Mouse (Mus musculus): ENCODE measurements around the gene Tle3. TPM values are rescaled to one million over a fixed set of nuclear protein-coding genes. Genes with fewer than 3 reads are reported as not detected.

The Tle3 gene
- polyA plus RNA-seq, 1 experiment from 2014 or later, result 6.4 TPM

DNA sequence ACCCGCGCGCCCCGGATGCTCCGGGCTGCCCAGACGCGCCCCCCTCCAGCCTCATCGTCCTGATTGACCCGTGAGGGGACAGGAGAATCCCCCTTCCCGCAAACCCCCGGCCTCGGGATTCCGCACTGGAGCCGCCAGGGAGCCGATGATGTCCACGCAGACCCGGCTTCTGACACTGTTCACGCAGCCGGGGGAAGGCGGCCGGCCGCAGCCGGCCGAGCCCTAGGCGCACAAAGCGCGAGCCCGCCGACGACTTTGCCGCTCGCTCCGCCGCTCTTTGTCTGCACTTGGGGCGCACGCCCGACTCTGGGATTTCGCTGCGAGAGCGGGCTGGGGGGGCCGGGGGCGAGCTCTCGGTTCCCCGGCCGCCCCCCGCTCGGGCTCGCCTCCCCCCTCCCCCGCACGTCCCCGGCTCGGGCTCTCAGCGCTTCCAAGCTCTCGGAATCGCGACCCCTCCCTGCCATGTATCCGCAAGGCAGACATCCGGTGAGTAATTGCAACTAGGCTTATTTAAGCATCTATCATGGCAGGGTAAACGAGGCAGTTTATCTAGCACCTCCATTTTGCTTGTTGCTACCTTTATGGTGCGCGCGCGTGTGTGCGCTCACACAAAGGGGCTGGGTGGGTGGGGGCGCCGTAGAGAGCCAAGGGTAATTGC lies 939 bp downstream of the Tle3 start:
- under 1% methylated on average over 64 of the region's 66 CpGs for WGBS
- ATAC-seq (ENCODE audit: insufficient number of reproducible peaks, insufficient read depth, low FRiP score, low read depth), result no peak
- peak overlapping the region; percentile 96 for H3K4me2 ChIP-seq (ENCODE audit: low read length)
- peak overlapping the region; percentile 60 to 74 for H3K4me3 ChIP-seq (ENCODE audit: control insufficient read depth in 1 of 2, insufficient read depth in 1 of 2, low read depth in 1 of 2, low read length in 2 of 2)
- no peaks in the 10 kb centered on the region for H3K9me3 ChIP-seq (ENCODE audit: control insufficient read depth, low read length)
- peak overlapping the region; percentile 86 for H3K9ac ChIP-seq (ENCODE audit: low read length)
- H3K36me3 ChIP-seq (ENCODE audit: control insufficient read depth, insufficient read depth, low read length), result peaks cover 16% of the 10 kb centered on the region
- peaks cover 43% of the 10 kb centered on the region for H3K27me3 ChIP-seq (ENCODE audit: control insufficient read depth, insufficient read depth, low read length)
- H3K27ac ChIP-seq (replicated peaks in 1 of 2; ENCODE audit: control insufficient read depth in 1 of 2, insufficient read depth in 1 of 2, low read depth in 2 of 2, low read length in 2 of 2), result peak overlapping the region; percentile 67 to 69; a peak in 3 of 4 replicates
- H3K4me1 ChIP-seq (ENCODE audit: control insufficient read depth in 2 of 2, insufficient read depth in 2 of 2, low read length in 2 of 2), result peaks cover 29 to 74% of the 10 kb centered on the region in 2 experiments

DNA sequence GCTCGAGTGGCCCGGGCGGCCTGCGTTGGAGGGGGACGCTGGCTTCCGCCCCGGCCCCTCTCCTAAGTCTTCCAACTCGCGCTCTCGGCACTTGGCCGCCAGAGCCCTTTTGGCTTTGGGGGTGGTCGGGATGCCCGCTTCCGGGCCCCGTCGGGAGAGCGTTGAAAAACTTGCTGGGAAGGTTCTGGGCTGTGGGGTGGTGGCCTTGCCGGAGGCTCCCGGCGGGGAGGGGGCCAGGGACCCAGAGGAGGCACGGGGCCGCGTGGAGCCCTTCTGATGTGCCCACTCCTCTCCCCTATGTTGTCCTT lies 1.4 kb downstream of the Tle3 start:
- Histone ChIP-seq H3K36me3 (ENCODE audit: control insufficient read depth, insufficient read depth, low read length) (peaks cover 16% of the 10 kb centered on the region), H3K4me3 (ENCODE audit: control insufficient read depth in 1 of 2, insufficient read depth in 1 of 2, low read depth in 1 of 2, low read length in 2 of 2) (peak overlapping the region; percentile 60 to 74), H3K4me1 (ENCODE audit: control insufficient read depth in 2 of 2, insufficient read depth in 2 of 2, low read length in 2 of 2) (peaks cover 29 to 76% of the 10 kb centered on the region in 2 experiments), H3K9ac (ENCODE audit: low read length) (peak overlapping the region; percentile 86), H3K27ac (replicated peaks in 1 of 2; ENCODE audit: control insufficient read depth in 1 of 2, insufficient read depth in 1 of 2, low read depth in 2 of 2, low read length in 2 of 2) (peak overlapping the region in 1 of 2 experiments; percentile 67; a peak in 2 of 4 replicates), H3K9me3 (ENCODE audit: control insufficient read depth, low read length) (no peaks in the 10 kb centered on the region), H3K4me2 (ENCODE audit: low read length) (peak overlapping the region; percentile 96), H3K27me3 (ENCODE audit: control insufficient read depth, insufficient read depth, low read length) (peaks cover 46% of the 10 kb centered on the region)
- ATAC-seq (ENCODE audit: insufficient number of reproducible peaks, insufficient read depth, low FRiP score, low read depth), result no peak
- WGBS, result 1% methylated on average over 23 of the region's 23 CpGs

DNA sequence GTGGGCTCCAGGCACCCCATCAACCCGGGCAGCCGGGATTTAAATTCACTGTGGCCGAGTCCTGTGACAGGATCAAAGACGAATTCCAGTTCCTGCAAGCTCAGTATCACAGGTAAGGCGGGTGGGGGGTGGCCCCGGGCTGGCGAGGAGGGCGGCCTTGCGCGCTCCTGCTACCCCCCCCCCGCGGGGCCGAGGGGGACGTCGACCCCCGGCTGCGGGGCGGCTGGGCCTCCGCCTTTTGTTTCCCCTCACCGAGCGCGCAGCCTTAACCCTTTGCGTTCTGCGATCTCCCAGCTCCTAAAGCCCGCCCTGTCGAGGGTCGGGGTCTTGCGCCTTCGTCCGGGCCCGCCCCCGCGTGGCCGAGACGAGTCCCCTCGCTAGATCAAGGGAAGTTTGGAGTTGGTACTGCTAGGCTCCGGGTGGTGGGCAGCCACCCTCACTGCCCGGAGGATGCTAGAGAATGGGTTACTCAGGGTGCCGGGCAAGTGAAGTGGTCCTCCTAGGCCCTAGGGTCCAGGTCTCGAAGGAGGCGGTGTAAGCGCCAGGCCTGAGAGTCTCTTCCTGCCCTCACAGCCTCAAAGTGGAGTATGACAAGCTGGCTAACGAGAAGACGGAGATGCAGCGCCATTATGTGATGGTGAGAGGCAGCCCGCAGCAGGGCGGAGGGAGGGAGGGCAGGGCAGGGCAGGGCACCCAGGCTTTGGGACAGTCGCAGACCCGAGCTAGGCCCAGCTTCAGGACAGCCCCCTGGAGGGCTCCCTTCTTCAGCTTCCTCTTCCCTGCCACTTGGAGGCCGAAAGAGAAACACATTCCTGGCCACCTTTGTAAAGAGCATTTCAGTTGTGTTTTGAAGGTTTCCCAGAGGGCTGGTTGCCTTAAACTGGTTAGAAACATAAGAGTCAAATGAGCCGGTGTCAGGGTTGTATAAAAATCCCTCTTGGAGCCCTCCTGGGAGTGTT lies 2.1 kb downstream of the Tle3 start:
- 2% methylated on average over 46 of the region's 51 CpGs for WGBS
- peak overlapping the region; percentile 86 for H3K9ac ChIP-seq (ENCODE audit: low read length)
- peaks cover 52% of the 10 kb centered on the region for H3K27me3 ChIP-seq (ENCODE audit: control insufficient read depth, insufficient read depth, low read length)
- no peak for ATAC-seq (ENCODE audit: insufficient number of reproducible peaks, insufficient read depth, low FRiP score, low read depth)
- H3K9me3 ChIP-seq (ENCODE audit: control insufficient read depth, low read length), result no peaks in the 10 kb centered on the region
- peak overlapping the region; percentile 60 to 74 for H3K4me3 ChIP-seq (ENCODE audit: control insufficient read depth in 1 of 2, insufficient read depth in 1 of 2, low read depth in 1 of 2, low read length in 2 of 2)
- peak overlapping the region in 1 of 2 experiments; percentile 67; a peak in 2 of 4 replicates for H3K27ac ChIP-seq (replicated peaks in 1 of 2; ENCODE audit: control insufficient read depth in 1 of 2, insufficient read depth in 1 of 2, low read depth in 2 of 2, low read length in 2 of 2)
- H3K4me2 ChIP-seq (ENCODE audit: low read length), result peak overlapping the region; percentile 96
- H3K36me3 ChIP-seq (ENCODE audit: control insufficient read depth, insufficient read depth, low read length), result peaks cover 16% of the 10 kb centered on the region
- peaks cover 28 to 76% of the 10 kb centered on the region in 2 experiments for H3K4me1 ChIP-seq (ENCODE audit: control insufficient read depth in 2 of 2, insufficient read depth in 2 of 2, low read length in 2 of 2)

DNA sequence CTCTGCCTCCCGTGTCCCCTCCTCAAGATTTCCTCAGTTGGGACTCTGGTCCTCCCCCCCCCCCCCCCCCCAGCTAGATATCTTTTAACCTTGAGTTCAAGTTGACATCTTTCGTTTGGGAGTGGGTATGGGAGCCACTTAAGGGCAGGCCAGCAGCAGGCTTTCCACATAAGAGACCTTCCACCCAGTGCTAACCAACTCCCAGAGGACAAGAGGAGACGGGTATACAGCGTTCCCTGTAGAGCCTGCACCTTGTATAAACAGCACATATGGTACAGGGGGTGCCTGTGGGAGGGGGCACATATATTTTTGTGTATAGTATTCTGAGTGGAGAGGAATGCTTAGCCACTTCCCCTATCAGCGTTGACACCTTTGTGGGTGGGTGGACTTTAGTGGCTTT lies 2.8 kb downstream of the Tle3 start:
- Histone ChIP-seq H3K9ac (ENCODE audit: low read length) (no peak overlapping the region), H3K27me3 (ENCODE audit: control insufficient read depth, insufficient read depth, low read length) (peaks cover 60% of the 10 kb centered on the region), H3K9me3 (ENCODE audit: control insufficient read depth, low read length) (no peaks in the 10 kb centered on the region), H3K36me3 (ENCODE audit: control insufficient read depth, insufficient read depth, low read length) (peaks cover 16% of the 10 kb centered on the region), H3K4me3 (ENCODE audit: control insufficient read depth in 1 of 2, insufficient read depth in 1 of 2, low read depth in 1 of 2, low read length in 2 of 2) (peak overlapping the region; percentile 60 to 74; a peak in 2 of 4 replicates), H3K27ac (replicated peaks in 1 of 2; ENCODE audit: control insufficient read depth in 1 of 2, insufficient read depth in 1 of 2, low read depth in 2 of 2, low read length in 2 of 2) (no peak overlapping the region), H3K4me2 (ENCODE audit: low read length) (peak overlapping the region; percentile 96), H3K4me1 (ENCODE audit: control insufficient read depth in 2 of 2, insufficient read depth in 2 of 2, low read length in 2 of 2) (peaks cover 24 to 76% of the 10 kb centered on the region in 2 experiments)
- WGBS, result 45% methylated on average over 5 of the region's 5 CpGs
- no peak for ATAC-seq (ENCODE audit: insufficient number of reproducible peaks, insufficient read depth, low FRiP score, low read depth)

DNA sequence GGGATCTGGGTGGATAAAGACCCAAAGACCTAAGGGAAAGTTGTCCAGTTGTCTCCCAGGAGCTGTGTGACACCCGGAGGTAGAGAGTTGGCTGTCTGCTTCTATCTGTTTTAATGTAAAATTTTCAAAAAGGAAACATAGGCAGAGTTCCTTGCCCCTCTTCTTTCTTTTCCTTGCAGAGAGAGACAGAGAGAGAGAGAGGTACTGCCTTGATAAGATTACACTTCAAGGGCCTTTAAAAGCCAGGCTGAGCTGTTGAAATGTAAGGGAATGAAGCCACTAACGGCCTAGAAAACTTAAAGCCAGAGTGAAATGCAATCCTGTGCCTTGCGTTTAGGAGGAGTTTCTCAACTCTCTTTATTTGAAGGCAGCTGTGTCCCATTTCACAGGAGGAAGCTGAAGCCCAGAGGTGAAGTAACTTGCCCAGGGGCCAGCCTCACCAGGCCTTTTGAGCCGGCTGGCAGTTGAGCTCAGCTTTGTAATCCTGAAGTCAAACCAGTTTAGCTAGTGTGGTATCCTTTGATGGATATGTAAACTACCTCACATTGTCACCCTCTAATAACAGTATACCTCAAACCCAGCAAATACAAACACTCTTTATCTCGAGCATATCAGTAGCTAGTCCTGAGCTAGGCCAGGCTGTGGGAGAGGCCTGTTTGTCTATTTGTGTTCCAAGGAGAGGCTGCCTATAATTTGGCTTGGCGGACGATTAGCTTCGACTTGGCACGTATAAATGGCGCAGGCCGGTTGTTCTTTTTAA lies 3.8 kb downstream of the Tle3 start:
- ATAC-seq (ENCODE audit: insufficient number of reproducible peaks, insufficient read depth, low FRiP score, low read depth), result no peak
- H3K9ac ChIP-seq (ENCODE audit: low read length), result no peak overlapping the region
- H3K4me1 ChIP-seq (ENCODE audit: control insufficient read depth in 2 of 2, insufficient read depth in 2 of 2, low read length in 2 of 2), result peaks cover 33 to 83% of the 10 kb centered on the region in 2 experiments
- H3K4me3 ChIP-seq (ENCODE audit: control insufficient read depth in 1 of 2, insufficient read depth in 1 of 2, low read depth in 1 of 2, low read length in 2 of 2), result no peak overlapping the region
- peaks cover 62% of the 10 kb centered on the region for H3K27me3 ChIP-seq (ENCODE audit: control insufficient read depth, insufficient read depth, low read length)
- H3K36me3 ChIP-seq (ENCODE audit: control insufficient read depth, insufficient read depth, low read length), result peaks cover 16% of the 10 kb centered on the region
- H3K27ac ChIP-seq (replicated peaks in 1 of 2; ENCODE audit: control insufficient read depth in 1 of 2, insufficient read depth in 1 of 2, low read depth in 2 of 2, low read length in 2 of 2), result no peak overlapping the region
- 66% methylated on average over 11 of the region's 11 CpGs for WGBS
- H3K4me2 ChIP-seq (ENCODE audit: low read length), result peak overlapping the region; percentile 25; the same call in 1 of the 2 replicates
- H3K9me3 ChIP-seq (ENCODE audit: control insufficient read depth, low read length), result no peaks in the 10 kb centered on the region

DNA sequence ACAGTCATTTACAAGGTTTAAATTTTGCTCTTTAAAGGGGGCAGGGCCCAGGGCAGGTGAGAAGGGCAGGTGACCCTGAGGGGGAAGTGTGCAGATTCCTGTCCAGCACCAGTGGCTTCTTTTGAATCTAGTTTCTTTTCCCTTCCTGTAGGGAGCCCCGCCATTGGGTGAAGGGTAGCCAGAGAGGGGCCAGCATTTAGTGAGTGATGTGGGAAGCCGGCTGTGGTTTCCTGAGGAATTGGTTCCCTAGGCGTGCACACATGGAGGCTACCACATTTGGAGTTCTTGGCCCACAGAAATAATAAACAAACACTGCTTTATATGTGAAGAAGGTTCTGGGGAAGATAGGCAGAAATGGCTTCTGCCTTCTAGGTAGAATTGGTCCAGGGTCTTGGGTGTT lies 4.5 kb downstream of the Tle3 start:
- Histone ChIP-seq H3K4me1 (ENCODE audit: control insufficient read depth in 2 of 2, insufficient read depth in 2 of 2, low read length in 2 of 2) (peaks cover 30 to 83% of the 10 kb centered on the region in 2 experiments), H3K27me3 (ENCODE audit: control insufficient read depth, insufficient read depth, low read length) (peaks cover 63% of the 10 kb centered on the region), H3K27ac (replicated peaks in 1 of 2; ENCODE audit: control insufficient read depth in 1 of 2, insufficient read depth in 1 of 2, low read depth in 2 of 2, low read length in 2 of 2) (no peak overlapping the region), H3K36me3 (ENCODE audit: control insufficient read depth, insufficient read depth, low read length) (peaks cover 17% of the 10 kb centered on the region), H3K4me2 (ENCODE audit: low read length) (no peak overlapping the region), H3K4me3 (ENCODE audit: control insufficient read depth in 1 of 2, insufficient read depth in 1 of 2, low read depth in 1 of 2, low read length in 2 of 2) (no peak overlapping the region), H3K9me3 (ENCODE audit: control insufficient read depth, low read length) (no peaks in the 10 kb centered on the region), H3K9ac (ENCODE audit: low read length) (no peak overlapping the region)
- 69% methylated on average over 3 of the region's 3 CpGs for WGBS
- no peak for ATAC-seq (ENCODE audit: insufficient number of reproducible peaks, insufficient read depth, low FRiP score, low read depth)
